Mouse (Mus musculus): ENCODE measurements around the gene Gm49416. TPM values are rescaled to one million over a fixed set of nuclear protein-coding genes. Genes with fewer than 3 reads are reported as not detected.
"Not testable (repeated sequence)": the region's sequence is repeated elsewhere in the genome, so short reads cannot be mapped to it uniquely, and the experiment has no call there.

Gene Gm49416
- polyA plus RNA-seq, 1 experiment from 2014 or later = not detected

DNA sequence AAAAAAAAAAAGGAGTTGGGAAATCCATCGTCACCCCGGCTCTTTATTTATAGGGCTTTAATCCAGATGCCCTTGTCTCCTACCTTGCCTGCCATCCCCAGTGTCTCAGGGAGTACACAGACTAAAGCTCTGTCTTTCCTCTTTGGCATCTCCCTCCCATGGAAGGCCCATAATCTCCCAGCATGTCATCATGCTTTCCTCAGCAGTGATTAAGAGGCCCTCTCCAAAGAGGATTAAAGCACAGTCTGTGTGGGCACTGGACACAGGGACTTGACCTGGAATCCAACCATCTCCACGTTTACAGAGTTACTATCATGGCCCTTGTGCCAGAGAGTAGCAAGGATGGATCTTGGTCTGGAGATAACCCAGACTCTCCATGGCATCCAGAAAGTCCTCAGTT lies 5.1 kb upstream of the Gm49416 start, which contains the start of the genes Lbhd1 and Gm49403:
TSS of gene Lbhd1 (plus strand) at position 117 of the 400 bp plus-strand sequence.
TSS of gene Gm49403 (plus strand) at position 315 of the 400 bp plus-strand sequence.
- Histone ChIP-seq H3K9me3 (no peaks in the 10 kb centered on the region), H3K4me2 (no peak within 1 kb of the TSS), H3K9ac (no peak within 1 kb of the TSS), H3K4me1 (peaks cover 20% of the 10 kb centered on the region), H3K4me3 (no peak within 1 kb of the TSS), H3K36me3 (no peaks in the 10 kb centered on the region), H3K27me3 (no peaks in the 10 kb centered on the region), H3K27ac (no peak within 1 kb of the TSS)
- WGBS = 77% methylated on average over 3 of the region's 3 CpGs
- no peak for ATAC-seq (ENCODE audit: borderline replicate concordance, extremely low read depth, low FRiP score, low TSS enrichment)

DNA sequence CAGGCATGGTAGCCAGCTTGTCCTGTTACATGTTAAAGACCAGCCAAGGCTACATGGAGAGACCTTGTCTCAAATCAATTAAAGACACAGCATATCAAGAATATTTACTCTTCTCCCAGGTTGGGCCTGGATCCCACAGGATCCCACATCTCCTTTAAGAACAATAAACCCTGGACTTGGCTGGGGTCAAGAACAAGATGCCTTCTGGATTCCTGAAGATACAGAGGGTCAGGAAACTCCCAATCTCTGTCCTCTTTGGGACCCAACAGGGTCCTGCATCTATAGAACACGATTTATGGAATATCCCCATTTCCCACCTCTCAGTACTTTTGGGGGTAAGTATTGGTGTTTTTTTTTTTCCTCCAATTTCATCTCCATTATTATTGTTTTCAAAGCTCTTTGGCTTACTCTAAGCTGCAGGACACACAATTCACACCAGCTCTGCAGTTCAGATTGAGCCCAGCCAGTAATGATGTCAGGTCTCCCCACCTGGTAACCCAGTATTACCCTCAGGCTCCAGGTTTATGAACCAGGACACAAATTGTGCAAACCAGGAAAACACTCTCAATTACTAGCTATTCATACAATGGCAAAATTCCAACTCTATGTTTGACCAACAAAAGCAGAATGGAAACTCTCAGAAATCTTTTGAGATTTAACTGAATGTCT lies 1.7 kb upstream of the Gm49416 start:
- peaks cover 7% of the 10 kb centered on the region for H3K36me3 ChIP-seq
- peak overlapping the region; percentile 77 for H3K4me3 ChIP-seq
- WGBS = 38% methylated on average over 1 of the region's 1 CpGs
- ATAC-seq (ENCODE audit: borderline replicate concordance, extremely low read depth, low FRiP score, low TSS enrichment) = no peak
- peaks cover 16% of the 10 kb centered on the region for H3K4me1 ChIP-seq
- H3K27me3 ChIP-seq = no peaks in the 10 kb centered on the region
- no peaks in the 10 kb centered on the region for H3K9me3 ChIP-seq
- peak overlapping the region; percentile 70; the same call in 1 of the 2 replicates for H3K4me2 ChIP-seq
- H3K27ac ChIP-seq = peak overlapping the region; percentile 89
- H3K9ac ChIP-seq = peak overlapping the region; percentile 88; the same call in 1 of the 2 replicates

DNA sequence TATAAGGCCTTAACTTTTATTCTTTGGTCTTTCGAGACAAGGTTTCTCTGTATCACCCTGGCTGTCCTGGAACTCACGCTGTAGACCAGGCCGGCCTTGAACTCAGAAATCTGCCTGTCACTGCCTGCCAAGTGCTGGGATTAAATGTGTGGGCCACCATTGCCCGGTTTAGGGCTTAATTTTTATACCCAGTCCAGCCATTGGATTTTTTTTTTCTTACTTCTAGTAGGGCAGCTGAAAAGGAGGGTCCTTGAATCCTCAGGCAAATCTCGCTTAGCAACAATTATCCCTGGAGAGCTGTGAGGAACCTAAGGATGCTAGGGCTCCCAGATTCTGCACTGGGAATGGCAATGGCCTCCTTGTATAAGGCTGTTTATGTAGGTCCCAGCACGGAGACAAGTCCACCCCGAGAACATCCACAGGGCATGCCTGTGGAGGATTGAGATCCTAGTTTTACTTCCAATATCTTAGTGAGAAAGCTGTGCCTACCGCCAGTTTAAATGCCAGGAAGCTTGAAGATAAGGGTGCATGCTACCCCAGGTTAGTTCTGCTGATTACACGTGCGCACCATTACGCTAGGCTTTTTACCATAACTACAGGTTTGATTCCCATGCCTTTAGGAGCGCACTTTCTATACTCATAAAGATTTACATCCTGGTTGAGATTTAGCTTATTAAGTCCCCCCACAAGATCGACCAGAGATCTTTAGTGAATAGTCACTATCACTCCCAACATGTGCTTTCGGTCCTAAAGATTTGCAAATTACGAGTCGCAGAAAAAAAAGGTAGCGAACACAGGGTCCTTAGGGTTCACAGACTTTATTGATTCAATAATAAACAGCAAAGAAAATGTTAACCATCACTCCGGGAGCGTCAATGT lies 902 bp upstream of the Gm49416 start:
- peak overlapping the region; percentile 88 for H3K9ac ChIP-seq
- ATAC-seq (ENCODE audit: borderline replicate concordance, extremely low read depth, low FRiP score, low TSS enrichment) = no peak
- peaks cover 7% of the 10 kb centered on the region for H3K36me3 ChIP-seq
- 10% methylated on average over 19 of the region's 19 CpGs for WGBS
- peaks cover 16% of the 10 kb centered on the region for H3K4me1 ChIP-seq
- H3K4me3 ChIP-seq = peak overlapping the region; percentile 77
- peak overlapping the region; percentile 89 for H3K27ac ChIP-seq
- H3K27me3 ChIP-seq = no peaks in the 10 kb centered on the region
- H3K4me2 ChIP-seq = peak overlapping the region; percentile 70
- H3K9me3 ChIP-seq = no peaks in the 10 kb centered on the region

DNA sequence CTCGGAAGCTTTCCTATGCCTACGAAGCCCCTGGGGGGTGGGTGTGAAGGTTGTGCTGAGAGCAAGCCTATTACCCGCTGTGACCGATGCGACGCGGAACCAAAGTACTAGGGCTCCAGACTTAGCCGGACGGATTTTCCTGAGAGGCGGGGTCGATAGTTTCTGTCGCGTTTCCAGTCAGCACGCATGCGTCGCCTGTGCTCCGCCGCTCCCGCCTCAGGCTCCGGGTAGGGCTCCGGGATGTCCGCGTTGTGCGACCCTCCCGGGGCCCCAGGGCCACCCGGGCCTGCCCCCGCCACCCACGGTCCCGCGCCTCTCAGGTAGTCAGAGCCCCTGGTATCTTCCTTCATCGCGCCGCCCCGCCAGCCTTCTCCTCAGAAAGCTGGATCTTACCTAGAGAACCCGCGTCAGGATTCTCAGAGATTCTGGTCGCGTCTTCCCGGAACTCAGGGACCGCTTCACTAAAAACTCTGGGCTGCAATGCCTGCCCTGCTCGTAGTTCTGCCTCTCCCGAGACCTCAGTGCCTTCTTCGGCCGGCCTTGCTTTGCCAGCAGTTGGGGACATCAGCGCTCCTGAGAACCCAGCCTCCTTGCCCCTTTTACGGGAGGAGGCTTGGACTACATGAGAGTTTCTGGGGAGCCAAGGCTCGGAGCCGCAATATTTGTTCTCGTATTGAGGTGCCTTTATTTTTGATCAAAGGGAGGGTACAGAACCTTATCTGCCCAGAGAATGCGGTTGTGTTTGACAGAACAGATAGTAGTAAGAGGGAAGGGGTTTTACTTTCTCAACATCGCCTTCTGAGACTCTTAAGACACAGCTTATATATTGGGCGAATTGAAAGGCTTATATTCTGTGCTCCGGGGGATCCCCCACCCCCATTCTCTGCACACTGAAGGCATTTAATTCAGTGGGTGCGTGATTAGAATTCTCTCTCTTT lies 4.4 kb downstream of the Gm49416 start, which contains the start of gene Ints5:
TSS of gene Ints5 (plus strand) at position 177 of the 938 bp plus-strand sequence.
- H3K4me3 ChIP-seq = peak within 1 kb of the TSS; percentile 78
- peaks cover 24% of the 10 kb centered on the region for H3K36me3 ChIP-seq
- WGBS = under 1% methylated on average over 54 of the region's 54 CpGs
- H3K4me2 ChIP-seq = peak within 1 kb of the TSS; percentile 70
- peak; percentile 37 for ATAC-seq (ENCODE audit: borderline replicate concordance, extremely low read depth, low FRiP score, low TSS enrichment)
- H3K27me3 ChIP-seq = no peaks in the 10 kb centered on the region
- no peaks in the 10 kb centered on the region for H3K9me3 ChIP-seq
- peak within 1 kb of the TSS; percentile 69 for H3K9ac ChIP-seq
- peak within 1 kb of the TSS; percentile 81 for H3K27ac ChIP-seq
- peaks cover 32% of the 10 kb centered on the region for H3K4me1 ChIP-seq

DNA sequence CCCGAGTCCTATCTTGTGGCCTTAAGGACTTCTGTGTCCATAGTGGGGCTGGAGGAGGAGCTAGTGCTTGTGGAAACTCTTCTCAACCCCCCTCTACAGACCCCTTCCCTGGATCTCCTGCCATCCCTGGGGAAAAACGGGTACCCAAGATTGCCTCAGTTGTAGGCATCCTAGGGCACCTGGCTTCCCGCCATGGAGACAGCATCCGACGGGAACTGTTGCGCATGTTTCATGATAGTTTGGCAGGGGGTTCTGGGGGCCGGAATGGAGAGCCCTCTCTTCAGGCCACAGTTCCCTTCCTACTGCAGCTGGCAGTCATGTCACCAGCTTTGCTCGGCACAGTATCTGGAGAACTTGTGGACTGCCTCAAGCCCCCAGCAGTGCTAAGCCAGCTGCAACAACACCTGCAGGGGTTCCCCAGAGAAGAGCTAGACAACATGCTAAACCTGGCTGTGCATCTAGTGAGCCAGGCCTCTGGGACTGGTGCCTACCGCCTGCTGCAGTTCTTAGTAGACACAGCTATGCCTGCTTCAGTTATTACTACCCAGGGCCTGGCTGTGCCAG lies 6.8 kb downstream of the Gm49416 start:
- WGBS = 90% methylated on average over 9 of the region's 9 CpGs

DNA sequence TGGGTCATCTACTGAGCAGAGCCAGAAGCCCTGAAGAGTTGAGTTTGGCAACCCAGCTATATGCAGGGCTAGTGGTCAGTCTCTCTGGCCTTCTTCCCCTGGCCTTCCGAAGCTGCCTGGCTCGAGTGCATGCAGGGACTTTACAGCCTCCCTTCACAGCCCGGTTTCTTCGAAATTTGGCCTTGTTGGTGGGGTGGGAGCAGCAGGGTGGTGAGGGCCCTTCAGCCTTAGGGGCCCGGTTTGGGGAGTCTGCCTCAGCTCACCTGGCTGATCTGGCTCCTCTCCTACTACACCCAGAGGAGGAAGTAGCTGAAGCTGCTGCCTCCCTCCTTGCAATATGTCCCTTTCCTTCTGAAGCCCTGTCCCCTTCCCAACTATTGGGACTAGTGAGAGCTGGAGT lies 7.5 kb downstream of the Gm49416 start:
- peaks cover 39% of the 10 kb centered on the region for H3K4me1 ChIP-seq
- H3K27ac ChIP-seq; H3K27me3 ChIP-seq; H3K4me3 ChIP-seq; H3K4me2 ChIP-seq; ATAC-seq (ENCODE audit: borderline replicate concordance, extremely low read depth, low FRiP score, low TSS enrichment); H3K9me3 ChIP-seq; H3K9ac ChIP-seq: not testable (repeated sequence)
- 87% methylated on average over 5 of the region's 5 CpGs for WGBS
- peaks cover 16% of the 10 kb centered on the region for H3K36me3 ChIP-seq

More for the DNA sequence above, 6.8 kb downstream of the Gm49416 start:
- Histone ChIP-seq H3K4me1 (peaks cover 39% of the 10 kb centered on the region), H3K36me3 (peaks cover 20% of the 10 kb centered on the region), H3K4me3 (no peak overlapping the region), H3K27ac (no peak overlapping the region), H3K27me3 (no peaks in the 10 kb centered on the region), H3K9me3 (no peaks in the 10 kb centered on the region), H3K4me2 (no peak overlapping the region), H3K9ac (no peak overlapping the region)
- no peak for ATAC-seq (ENCODE audit: borderline replicate concordance, extremely low read depth, low FRiP score, low TSS enrichment)

DNA sequence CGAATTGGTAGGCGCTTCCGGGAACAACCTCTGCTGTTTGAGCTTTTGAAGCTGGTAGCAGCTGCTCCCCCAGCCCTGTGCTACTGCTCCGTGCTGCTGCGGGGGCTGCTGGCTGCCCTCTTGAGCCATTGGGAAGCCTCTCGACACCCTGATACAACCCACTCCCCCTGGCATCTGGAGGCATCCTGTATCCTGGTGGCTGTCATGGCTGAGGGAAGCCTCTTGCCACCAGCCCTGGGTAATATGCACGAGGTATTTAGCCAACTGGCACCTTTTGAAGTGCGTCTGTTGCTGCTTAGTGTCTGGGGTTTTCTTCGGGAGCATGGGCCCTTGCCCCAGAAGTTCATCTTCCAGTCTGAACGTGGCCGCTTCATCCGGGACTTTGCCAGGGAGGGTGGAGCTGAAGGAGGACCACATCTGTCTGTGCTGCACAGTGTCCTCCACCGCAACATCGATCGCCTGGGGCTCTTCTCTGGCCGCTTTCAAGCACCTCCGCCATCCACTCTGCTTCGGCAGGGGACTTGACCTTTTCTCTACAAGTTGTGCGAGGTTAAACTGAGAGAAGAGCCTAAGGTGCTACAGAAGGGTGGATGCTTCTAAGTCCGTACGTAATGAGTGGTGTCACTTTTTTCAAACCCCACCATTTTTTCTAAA lies 8.6 kb downstream of the Gm49416 start:
- WGBS = 20% methylated on average over 21 of the region's 21 CpGs
- Histone ChIP-seq H3K4me1 (peaks cover 39% of the 10 kb centered on the region), H3K4me3 (peak overlapping the region; percentile 88), H3K27ac (peak overlapping the region; percentile 90), H3K4me2 (peak overlapping the region; percentile 64), H3K36me3 (peaks cover 22% of the 10 kb centered on the region), H3K9ac (peak overlapping the region; percentile 97)
- peak; percentile 61 for ATAC-seq (ENCODE audit: borderline replicate concordance, extremely low read depth, low FRiP score, low TSS enrichment)
- not testable (repeated sequence) for H3K9me3 ChIP-seq, H3K27me3 ChIP-seq

DNA sequence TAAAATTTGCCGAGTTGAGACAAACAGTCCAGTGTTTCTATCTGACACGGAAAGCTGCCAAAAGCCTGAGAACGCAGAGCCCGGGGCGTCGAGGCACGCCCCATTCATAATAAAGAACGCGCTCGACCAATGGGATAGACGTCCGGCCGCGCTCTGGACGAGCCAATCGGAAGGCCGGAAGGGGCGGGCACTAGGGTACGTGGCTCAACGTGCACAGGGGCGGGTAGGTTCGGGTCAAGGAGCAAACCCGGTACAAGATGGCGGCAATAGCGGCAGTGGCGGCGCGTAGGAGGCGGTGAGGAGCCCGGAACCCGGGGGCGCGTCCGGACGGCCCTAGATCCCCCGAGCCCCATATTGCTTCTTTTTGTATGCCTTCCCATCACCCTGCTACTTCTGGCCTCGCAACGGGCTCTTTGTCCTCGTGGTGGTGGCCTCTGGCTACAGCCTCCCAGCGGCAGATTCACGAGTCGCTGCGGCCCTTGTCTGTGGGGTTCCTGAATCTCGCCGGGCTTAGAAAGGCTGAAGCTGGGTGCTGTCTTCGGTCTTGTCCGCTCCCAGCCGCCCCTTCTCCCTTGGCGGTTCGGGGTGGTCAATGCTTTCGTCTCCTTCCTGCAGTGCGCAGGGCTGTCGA lies 9.3 kb downstream of the Gm49416 start, which contains the start of gene Ganab:
TSS of gene Ganab (plus strand) at position 207 of the 631 bp plus-strand sequence.
- H3K9ac ChIP-seq = peak within 1 kb of the TSS; percentile 97
- peak within 1 kb of the TSS; percentile 90 for H3K27ac ChIP-seq
- peak; percentile 98 for ATAC-seq (ENCODE audit: borderline replicate concordance, extremely low read depth, low FRiP score, low TSS enrichment)
- WGBS = under 1% methylated on average over 43 of the region's 53 CpGs
- peak within 1 kb of the TSS; percentile 88 for H3K4me3 ChIP-seq
- H3K4me2 ChIP-seq = peak within 1 kb of the TSS; percentile 64
- no peaks in the 10 kb centered on the region for H3K9me3 ChIP-seq
- no peaks in the 10 kb centered on the region for H3K27me3 ChIP-seq
- H3K4me1 ChIP-seq = peaks cover 39% of the 10 kb centered on the region
- H3K36me3 ChIP-seq = peaks cover 27% of the 10 kb centered on the region

DNA sequence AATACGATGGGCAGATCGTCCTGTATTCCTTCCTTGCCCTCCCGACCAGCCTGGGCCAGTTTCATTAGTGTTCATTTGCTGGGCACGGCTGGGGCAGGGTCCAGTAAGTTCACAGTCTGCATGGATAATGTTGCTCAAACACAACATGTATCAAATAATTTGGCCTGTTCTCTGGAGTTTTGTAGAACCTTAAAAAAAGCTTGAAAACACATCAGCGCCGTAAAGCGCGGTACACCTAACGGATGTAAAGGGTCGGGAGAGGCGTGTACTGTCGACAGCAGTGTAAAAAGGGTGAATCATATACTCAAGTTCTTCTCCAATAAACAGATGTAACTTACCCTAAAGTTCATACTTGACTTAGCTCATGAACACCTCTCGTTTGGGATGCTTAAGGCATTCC lies 9.8 kb downstream of the Gm49416 start:
- WGBS = 7% methylated on average over 13 of the region's 13 CpGs
- Histone ChIP-seq H3K36me3 (peaks cover 33% of the 10 kb centered on the region), H3K9me3 (no peaks in the 10 kb centered on the region), H3K9ac (peak overlapping the region; percentile 97), H3K4me3 (peak overlapping the region; percentile 88), H3K27me3 (no peaks in the 10 kb centered on the region), H3K4me2 (peak overlapping the region; percentile 64), H3K27ac (peak overlapping the region; percentile 89), H3K4me1 (peaks cover 37% of the 10 kb centered on the region)
- no peak for ATAC-seq (ENCODE audit: borderline replicate concordance, extremely low read depth, low FRiP score, low TSS enrichment)

DNA sequence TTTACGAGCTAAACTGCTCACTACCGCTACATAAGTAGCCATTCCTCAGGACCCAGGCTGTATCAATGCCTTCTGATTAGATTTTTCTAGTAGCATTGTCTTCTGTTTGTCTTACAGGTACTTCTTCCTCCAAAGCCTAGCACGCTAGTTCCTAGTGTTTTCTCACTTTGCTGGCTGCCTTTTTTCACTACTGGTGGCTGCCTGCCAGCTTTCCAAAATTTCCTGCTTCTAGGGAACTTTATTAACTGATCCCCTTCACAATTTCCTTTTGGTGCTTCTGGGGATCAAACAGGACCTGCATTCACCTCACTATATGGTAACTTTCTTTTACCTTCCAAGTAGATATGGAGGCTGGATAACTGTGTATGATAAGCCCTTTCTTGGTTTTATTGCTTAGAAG lies 10.4 kb downstream of the Gm49416 start:
- peak overlapping the region; percentile 88 for H3K4me3 ChIP-seq
- peaks cover 33% of the 10 kb centered on the region for H3K4me1 ChIP-seq
- peaks cover 37% of the 10 kb centered on the region for H3K36me3 ChIP-seq
- no peaks in the 10 kb centered on the region for H3K9me3 ChIP-seq
- whole genome bisulfite sequencing = 25% methylated on average over 3 of the region's 3 CpGs
- no peaks in the 10 kb centered on the region for H3K27me3 ChIP-seq
- H3K4me2 ChIP-seq = peak overlapping the region; percentile 64
- no peak for ATAC-seq (ENCODE audit: borderline replicate concordance, extremely low read depth, low FRiP score, low TSS enrichment)
- H3K27ac ChIP-seq = no peak overlapping the region
- peak overlapping the region; percentile 97 for H3K9ac ChIP-seq

Data from lung, embryonic 15.5 days (tissue).